Comparison of ENCODE assay signal across 8 mouse cellular contexts in genomic region chr3:137752447-137753256, GRCm38 (mm10).
DNase-seq lines count a peak whose midpoint lies in the region; ATAC-seq and TF ChIP-seq lines count a peak whose summit lies in the region.

No protein-coding gene starts in this region.

- no peaks in the 10 kb centered on the region for H3K4me1 ChIP-seq in ES-E14 (ENCODE audit: control insufficient read depth in 2 of 2, insufficient read depth in 2 of 2, low read length in 2 of 2, poor library complexity in 1 of 2)
- peaks cover 9% of the 10 kb centered on the region for H3K4me1 ChIP-seq in hindbrain, embryonic 10.5 days (replicated peaks)
- H3K4me1 ChIP-seq in lung, embryonic 15.5 days: peaks cover 13% of the 10 kb centered on the region

- no peaks in the 10 kb centered on the region for H3K36me3 ChIP-seq in ES-E14 (ENCODE audit: control insufficient read depth, insufficient read depth, low read length, poor library complexity, severe bottlenecking)
- no peaks in the 10 kb centered on the region for H3K36me3 ChIP-seq in hindbrain, embryonic 10.5 days
- H3K36me3 ChIP-seq in lung, embryonic 15.5 days: no peaks in the 10 kb centered on the region

- in situ Hi-C loops in ES-E14 (cut with MboI; ENCODE audit: low sequenced_read_pairs in 2 of 2, unreplicated experiment in 2 of 2): loop anchor here in 1 of 2 experiments (10.0 kb wide), 1 partner anchor 858 kb away; no protein-coding TSS in a partner anchor

- peak; percentile 80 for DNase-seq in ES-E14 (ENCODE audit: low read depth, low spot score)
- peak; percentile 81 to 88 for DNase-seq in cerebellum, adult 18-20 months
- DNase-seq in hindbrain, embryonic 10.5 days (ENCODE audit: low spot score): peak; percentile 88
- peak; percentile 44 for DNase-seq in layer of hippocampus, adult 9-10 months (ENCODE audit: low spot score)
- peak; percentile 81 for DNase-seq in ovary, postnatal 14 days (ENCODE audit: low spot score)
- DNase-seq in thymus, postnatal 14 days: peak; percentile 74

- H3K9me3 ChIP-seq in ES-E14 (ENCODE audit: control insufficient read depth, insufficient read depth, low read depth, low read length): no peaks in the 10 kb centered on the region
- H3K9me3 ChIP-seq in hindbrain, embryonic 10.5 days: no peaks in the 10 kb centered on the region
- no peaks in the 10 kb centered on the region for H3K9me3 ChIP-seq in lung, embryonic 15.5 days

- ATAC-seq in frontal cortex, adult (ENCODE audit: low TSS enrichment): peak; percentile 86
- ATAC-seq in lung, embryonic 15.5 days (ENCODE audit: borderline replicate concordance, extremely low read depth, low FRiP score, low TSS enrichment): peak; percentile 88

- no peak overlapping the region for H3K27ac ChIP-seq in ES-E14 (ENCODE audit: insufficient read depth, low read depth, low read length, poor library complexity, severe bottlenecking)
- H3K27ac ChIP-seq in hindbrain, embryonic 10.5 days: peak overlapping the region; percentile 83
- H3K27ac ChIP-seq in lung, embryonic 15.5 days: peak overlapping the region; percentile 51; the same call in 1 of the 2 replicates

- no peak overlapping the region for H3K9ac ChIP-seq in ES-E14 (ENCODE audit: insufficient read depth, low read depth, low read length, poor library complexity, severe bottlenecking)
- peak overlapping the region; percentile 31; the same call in 1 of the 2 replicates for H3K9ac ChIP-seq in lung, embryonic 15.5 days

- no peaks in the 10 kb centered on the region for H3K27me3 ChIP-seq in hindbrain, embryonic 10.5 days (ENCODE audit: insufficient read depth, poor library complexity, severe bottlenecking)
- H3K27me3 ChIP-seq in lung, embryonic 15.5 days: no peaks in the 10 kb centered on the region

- H3K4me2 ChIP-seq in lung, embryonic 15.5 days: peak overlapping the region; percentile 66

- H3K4me3 ChIP-seq in ES-E14 (ENCODE audit: insufficient read depth in 1 of 2, low read depth in 1 of 2, low read length in 2 of 2, poor library complexity in 1 of 2, severe bottlenecking in 1 of 2): peak overlapping the region; percentile 30 to 42; a peak in 3 of 4 replicates
- H3K4me3 ChIP-seq in hindbrain, embryonic 10.5 days: peak overlapping the region; percentile 43
- peak overlapping the region; percentile 41 for H3K4me3 ChIP-seq in lung, embryonic 15.5 days

- WGBS in hindbrain, embryonic 10.5 days: 21% methylated on average over 25 of the region's 25 CpGs
- 17% methylated on average over 25 of the region's 25 CpGs for WGBS in lung, embryonic 15.5 days

TF ChIP-seq in ES-E14, 5 proteins besides CTCF, POLR2A, EP300 and RAD21:
- TF ChIP-seq ZNF384 (IDR thresholded peaks at IDR 0.05; ENCODE audit: low read depth, low read length) (no peak), MAFK (IDR thresholded peaks at IDR 0.05; ENCODE audit: insufficient read depth, low read depth, low read length) (no peak), ZC3H11A (IDR thresholded peaks at IDR 0.05; ENCODE audit: borderline replicate concordance, low read depth, low read length) (peak; percentile 97)
